Mouse (Mus musculus) forebrain, embryonic 11.5 days (tissue): ENCODE measurements at regions not wholly inside any gene's neighbourhood (a gene's known extent, or its start where the extent isn't known, plus 50 kb on each side); places are given as distances from the start of the nearest gene placed in this dataset.

Source experiments
- ATAC-seq: fragments of 200-750 bp; cut with Nextera tagmentation; replicated peaks from 2 replicates; pipeline ENCODE4 v1.8.0; 2017; ENCODE audit warnings: moderate TSS enrichment; ENCODE audit not compliant: low FRiP score
- DNase-seq: peaks from one replicate; pipeline ENCODE4 v3.0.0-alpha.2; 2017; ENCODE audit warnings: low spot score
- H3K27ac ChIP-seq: fragments of 300-500 bp; sonication (generic); 2 replicates; pipeline ENCODE4 v1.5.1; 2014; ENCODE audit warnings: low read depth, low read length
- H3K27me3 ChIP-seq: fragments of 300-500 bp; sonication (generic); 2 replicates; pipeline ENCODE4 v1.6.1; 2014; ENCODE audit warnings: mild to moderate bottlenecking, low read length, mixed read lengths; ENCODE audit not compliant: control insufficient read depth, insufficient read depth
- H3K36me3 ChIP-seq: fragments of 300-500 bp; sonication (generic); 2 replicates; pipeline ENCODE4 v1.6.1; 2014; ENCODE audit warnings: mild to moderate bottlenecking, low read length, moderate library complexity, mixed read lengths; ENCODE audit not compliant: control insufficient read depth, insufficient read depth
- H3K4me1 ChIP-seq: fragments of 300-500 bp; sonication (generic); replicated peaks from 2 replicates; pipeline ENCODE4 v1.6.1; 2014; ENCODE audit warnings: low read length, mixed read lengths; ENCODE audit not compliant: control insufficient read depth, insufficient read depth
- H3K4me2 ChIP-seq: fragments of 300-500 bp; sonication (generic); 2 replicates; pipeline ENCODE4 v1.6.1; 2014; ENCODE audit warnings: low read depth, mild to moderate bottlenecking, low read length, moderate library complexity, mixed read lengths; ENCODE audit not compliant: severe bottlenecking
- H3K4me3 ChIP-seq: fragments of 300-500 bp; sonication (generic); 2 replicates; pipeline ENCODE4 v1.5.1; 2014; ENCODE audit warnings: low read depth, low read length
- H3K9ac ChIP-seq: fragments of 300-500 bp; sonication (generic); 2 replicates; pipeline ENCODE4 v1.6.1; 2014; ENCODE audit warnings: low read length
- H3K9me3 ChIP-seq: fragments of 300-500 bp; sonication (generic); 2 replicates; pipeline ENCODE4 v1.6.1; 2016; ENCODE audit warnings: low read length, mixed read lengths; ENCODE audit not compliant: control insufficient read depth
- WGBS: fragments of 180-500 bp; shearing (Covaris S2); extraction: QIAGEN DNeasy Blood & Tissue Kit; methylation state at CpG from one replicate; pipeline ENCODE4 v1.1.7; 2014; 5-methylcytosine and 5-hydroxymethylcytosine counted together

- no peak for ATAC-seq
- H3K4me1 ChIP-seq = no peaks in the 10 kb centered on the region; the same call in 1 of the 2 replicates
- no peak for DNase-seq
- no peaks in the 10 kb centered on the region for H3K27me3 ChIP-seq
- no peaks in the 10 kb centered on the region for H3K36me3 ChIP-seq
- H3K9ac ChIP-seq = no peak overlapping the region
- 60% methylated on average over 7 of the region's 7 CpGs for WGBS
- H3K9me3 ChIP-seq = no peaks in the 10 kb centered on the region
- H3K4me3 ChIP-seq = no peak overlapping the region
- no peak overlapping the region for H3K4me2 ChIP-seq
- no peak overlapping the region for H3K27ac ChIP-seq
Observed at GRCm38 (mm10) chr3:52815497-52815896, 201.5 kb downstream of the Cog6 start.

GRCm38 (mm10) chr3:52802324-52802723 is 214.7 kb downstream of the Cog6 start:
- no peaks in the 10 kb centered on the region for H3K4me1 ChIP-seq
- no peaks in the 10 kb centered on the region for H3K36me3 ChIP-seq
- 86% methylated on average over 5 of the region's 5 CpGs for WGBS

GRCm38 (mm10) chr3:52801446-52801845 is 215.6 kb downstream of the Cog6 start:
- DNase-seq (no peak), ATAC-seq (no peak)
- Histone ChIP-seq H3K4me1 (no peaks in the 10 kb centered on the region), H3K27me3 (no peaks in the 10 kb centered on the region), H3K9me3 (no peaks in the 10 kb centered on the region), H3K4me3 (no peak overlapping the region), H3K4me2 (no peak overlapping the region), H3K9ac (no peak overlapping the region), H3K36me3 (no peaks in the 10 kb centered on the region), H3K27ac (no peak overlapping the region)
- WGBS = 91% methylated on average over 5 of the region's 5 CpGs

More at GRCm38 (mm10) chr3:52802324-52802723, 214.7 kb downstream of the Cog6 start:
- DNase-seq (no peak), ATAC-seq (no peak)
- Histone ChIP-seq H3K27ac (no peak overlapping the region), H3K4me2 (no peak overlapping the region), H3K9me3 (no peaks in the 10 kb centered on the region), H3K9ac (no peak overlapping the region), H3K4me3 (no peak overlapping the region), H3K27me3 (no peaks in the 10 kb centered on the region)

- ATAC-seq = no peak
- Histone ChIP-seq H3K4me1 (no peaks in the 10 kb centered on the region), H3K9ac (no peak overlapping the region), H3K9me3 (no peaks in the 10 kb centered on the region), H3K27ac (no peak overlapping the region), H3K4me2 (no peak overlapping the region), H3K36me3 (no peaks in the 10 kb centered on the region), H3K4me3 (no peak overlapping the region), H3K27me3 (no peaks in the 10 kb centered on the region)
- DNase-seq = no peak
- 82% methylated on average over 3 of the region's 3 CpGs for WGBS
Observed at GRCm38 (mm10) chr3:52800673-52801072, 216.4 kb downstream of the Cog6 start.

- DNase-seq = no peak
- no peak overlapping the region for H3K4me3 ChIP-seq
- no peak overlapping the region for H3K27ac ChIP-seq
- H3K9me3 ChIP-seq = no peaks in the 10 kb centered on the region
- no peak overlapping the region for H3K4me2 ChIP-seq
- no peaks in the 10 kb centered on the region for H3K36me3 ChIP-seq
- no peaks in the 10 kb centered on the region for H3K4me1 ChIP-seq
- no peak for ATAC-seq
- H3K9ac ChIP-seq = no peak overlapping the region
- WGBS = 50% methylated on average over 6 of the region's 6 CpGs
- no peaks in the 10 kb centered on the region for H3K27me3 ChIP-seq
Observed at GRCm38 (mm10) chr3:52797801-52798200, 219.2 kb downstream of the Cog6 start.

GRCm38 (mm10) chr3:52797164-52797563 is 219.9 kb downstream of the Cog6 start:
- no peaks in the 10 kb centered on the region for H3K36me3 ChIP-seq
- no peak overlapping the region for H3K27ac ChIP-seq
- DNase-seq = no peak
- no peaks in the 10 kb centered on the region for H3K9me3 ChIP-seq
- no peak overlapping the region for H3K9ac ChIP-seq
- no peak overlapping the region for H3K4me3 ChIP-seq
- no peak overlapping the region for H3K4me2 ChIP-seq
- ATAC-seq = no peak
- H3K4me1 ChIP-seq = no peaks in the 10 kb centered on the region
- H3K27me3 ChIP-seq = no peaks in the 10 kb centered on the region
- 82% methylated on average over 4 of the region's 4 CpGs for WGBS

GRCm38 (mm10) chr3:52794218-52794617 is 222.8 kb downstream of the Cog6 start:
- WGBS = 77% methylated on average over 3 of the region's 3 CpGs
- Histone ChIP-seq H3K4me1 (no peaks in the 10 kb centered on the region), H3K4me3 (no peak overlapping the region), H3K36me3 (no peaks in the 10 kb centered on the region), H3K4me2 (no peak overlapping the region), H3K9ac (no peak overlapping the region), H3K27ac (no peak overlapping the region), H3K27me3 (no peaks in the 10 kb centered on the region), H3K9me3 (no peaks in the 10 kb centered on the region)
- ATAC-seq = no peak
- DNase-seq = no peak

GRCm38 (mm10) chr3:52792801-52793200 is 224.2 kb downstream of the Cog6 start:
- 90% methylated on average over 3 of the region's 3 CpGs for WGBS
- H3K9ac ChIP-seq = no peak overlapping the region
- no peaks in the 10 kb centered on the region for H3K4me1 ChIP-seq
- no peak overlapping the region for H3K27ac ChIP-seq
- H3K4me3 ChIP-seq = no peak overlapping the region
- DNase-seq = no peak
- H3K27me3 ChIP-seq = no peaks in the 10 kb centered on the region
- H3K4me2 ChIP-seq = no peak overlapping the region
- ATAC-seq = no peak
- no peaks in the 10 kb centered on the region for H3K9me3 ChIP-seq
- H3K36me3 ChIP-seq = no peaks in the 10 kb centered on the region

GRCm38 (mm10) chr3:52792121-52792520 is 224.9 kb downstream of the Cog6 start:
- no peak overlapping the region for H3K4me3 ChIP-seq
- no peaks in the 10 kb centered on the region for H3K27me3 ChIP-seq
- no peak overlapping the region for H3K9ac ChIP-seq
- H3K9me3 ChIP-seq = no peaks in the 10 kb centered on the region
- no peak overlapping the region for H3K27ac ChIP-seq
- no peak overlapping the region for H3K4me2 ChIP-seq
- no peak for DNase-seq
- 54% methylated on average over 5 of the region's 5 CpGs for WGBS
- H3K4me1 ChIP-seq = no peaks in the 10 kb centered on the region
- H3K36me3 ChIP-seq = no peaks in the 10 kb centered on the region
- ATAC-seq = no peak
